Mouse (Mus musculus): ENCODE results near the gene Hnrnph2.

DNA sequence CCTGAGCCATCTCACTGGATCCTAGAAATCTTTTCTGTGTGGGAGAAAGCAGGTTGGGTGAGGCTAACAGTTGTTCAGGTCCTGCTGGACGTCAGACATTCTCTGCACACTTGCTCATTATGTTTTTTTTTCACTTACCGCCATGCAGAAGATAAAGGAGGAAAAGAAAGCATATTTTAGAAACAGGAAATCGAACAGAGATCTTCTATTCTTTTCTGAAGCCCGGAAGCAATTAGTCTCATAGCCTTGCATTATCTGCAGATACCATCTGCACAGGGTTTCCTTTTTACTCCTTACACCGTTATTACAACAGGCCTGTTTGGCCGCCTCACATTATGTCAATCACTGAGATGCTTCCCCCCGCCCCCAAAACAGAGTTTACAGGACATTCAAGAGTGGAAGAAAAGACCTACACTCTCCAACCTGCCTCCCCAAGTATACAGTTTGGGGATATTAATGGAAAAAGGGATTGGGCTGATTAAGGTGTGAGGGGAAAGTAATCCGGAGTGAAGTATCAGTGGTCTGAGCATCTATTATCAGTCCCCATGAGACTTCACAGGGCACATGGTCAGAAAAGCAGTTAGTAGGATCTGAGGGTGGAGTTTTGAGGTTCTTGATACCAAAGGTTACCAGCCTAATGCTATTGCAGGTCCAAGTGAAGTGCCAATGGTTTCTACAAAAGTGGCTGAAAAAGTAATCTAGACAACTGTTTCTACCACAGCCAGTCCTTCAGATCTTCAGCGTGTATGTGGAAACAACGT is 40.2 kb downstream of the Hnrnph2 start:
- TF ChIP-seq CTCF (IDR thresholded peaks at IDR 0.05; ENCODE audit: extremely low read depth, insufficient read depth, low read length) (no peak), POLR2A (IDR thresholded peaks at IDR 0.05; ENCODE audit: extremely low read depth, insufficient read depth, low read length) (no peak)

Measured in cortical plate, adult 2 months (tissue).